Mouse (Mus musculus) testis, adult 2 months (tissue): ENCODE data around the gene Gm9857. TPM values are rescaled to one million over a fixed set of nuclear protein-coding genes. Genes with fewer than 3 reads are reported as not detected.

Experiments
- H3K27ac ChIP-seq: fragments of 200-500 bp; 2 replicates; pipeline ENCODE4 v1.5.1; 2012; ENCODE audit warnings: low read depth, low read length; ENCODE audit not compliant: control insufficient read depth, insufficient read depth
- H3K27me3 ChIP-seq: fragments of 200-500 bp; 2 replicates; pipeline ENCODE4 v1.6.1; 2012; ENCODE audit warnings: mild to moderate bottlenecking, low read length, moderate library complexity; ENCODE audit not compliant: control insufficient read depth, insufficient read depth
- H3K36me3 ChIP-seq: fragments of 200-500 bp; 2 replicates; pipeline ENCODE4 v1.6.1; 2012; ENCODE audit warnings: mild to moderate bottlenecking, low read length; ENCODE audit not compliant: control insufficient read depth, insufficient read depth
- H3K4me1 ChIP-seq: fragments of 200-500 bp; 2 replicates; pipeline ENCODE4 v1.6.1; 2012; ENCODE audit warnings: low read length; ENCODE audit not compliant: control insufficient read depth, insufficient read depth
- H3K4me3 ChIP-seq: fragments of 200-500 bp; 2 replicates; pipeline ENCODE4 v1.5.1; 2012; ENCODE audit warnings: low read depth, mild to moderate bottlenecking, low read length, moderate library complexity, mixed read lengths; ENCODE audit not compliant: control insufficient read depth
- CTCF ChIP-seq: fragments of 200-500 bp; IDR thresholded peaks from 2 replicates; pipeline ENCODE4 v1.5.1; 2012; ENCODE audit warnings: low read depth, mild to moderate bottlenecking, inconsistent platforms, low read length, moderate library complexity; ENCODE audit not compliant: control insufficient read depth, insufficient read depth, insufficient replicate concordance
- POLR2A ChIP-seq: fragments of 200-500 bp; IDR thresholded peaks from 2 replicates; pipeline ENCODE4 v1.6.1; 2012; ENCODE audit warnings: low read depth, mild to moderate bottlenecking, inconsistent platforms, low read length, moderate library complexity; ENCODE audit not compliant: control insufficient read depth
- polyA plus RNA-seq: library from polyadenylated mRNA; depleted of rRNA; stranded (reverse); fragments of >200 nt; gene quantifications from 2 replicates; pipeline ENCODE4 v1.2.3, GENCODE M21; 2012

Gene Gm9857
- polyA plus RNA-seq, 1 experiment, result 26.9 TPM

DNA sequence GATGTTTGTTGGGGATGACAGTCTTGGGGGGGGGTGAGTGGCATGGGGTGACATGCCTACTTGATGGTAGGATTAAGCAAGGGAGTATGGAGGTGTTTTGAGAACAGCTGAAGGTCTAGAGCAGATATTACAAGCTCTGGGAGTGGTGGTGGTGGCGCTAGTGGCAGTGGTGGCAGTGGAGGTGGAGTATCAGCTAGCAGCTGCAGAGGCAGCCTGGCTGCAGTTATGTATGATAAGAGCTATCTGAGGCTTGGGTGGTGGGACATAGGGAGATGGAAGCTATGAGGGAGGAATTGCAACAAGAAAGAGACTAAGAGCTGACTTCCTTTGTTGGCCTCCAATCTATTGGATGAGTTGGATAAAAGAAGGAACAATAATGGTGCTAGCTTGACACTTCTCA lies 18.4 kb downstream of the Gm9857 start:
- no peak for TF ChIP-seq CTCF
- TF ChIP-seq POLR2A, result no peak
- no peaks in the 10 kb centered on the region for H3K36me3 ChIP-seq
- no peaks in the 10 kb centered on the region for H3K4me1 ChIP-seq
- no peak overlapping the region for H3K4me3 ChIP-seq
- H3K27me3 ChIP-seq, result no peaks in the 10 kb centered on the region
- H3K27ac ChIP-seq, result no peak overlapping the region

DNA sequence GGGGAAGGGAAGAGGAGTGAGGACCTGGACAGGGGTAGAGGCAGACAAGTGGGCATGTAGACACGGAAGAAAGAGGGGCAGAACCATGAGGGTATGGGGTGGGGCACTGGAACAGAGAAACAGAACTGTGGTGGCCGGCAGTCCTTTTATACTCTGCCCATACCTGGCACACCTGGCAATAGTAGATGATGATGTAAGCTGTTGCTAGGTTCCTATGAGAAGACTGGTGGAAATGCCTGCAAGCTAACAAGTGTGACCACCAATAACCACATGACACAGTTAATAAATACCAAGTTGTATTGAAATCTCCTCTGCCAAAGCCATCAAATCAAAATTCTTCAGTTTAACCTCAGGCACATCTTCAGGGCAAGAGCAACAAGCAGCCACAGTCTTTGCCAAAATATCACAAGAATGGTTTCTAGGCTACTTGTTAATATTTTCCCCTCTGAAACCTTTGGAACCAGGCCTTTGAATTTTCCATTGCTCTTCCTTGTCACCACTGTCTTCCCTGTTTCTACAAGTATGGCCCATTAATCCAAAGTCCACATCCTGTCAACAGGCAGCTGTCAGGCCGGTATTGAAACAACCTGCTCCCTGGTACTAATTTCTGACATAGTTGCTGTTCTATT lies 19.7 kb downstream of the Gm9857 start:
- Histone ChIP-seq H3K27me3 (no peaks in the 10 kb centered on the region), H3K36me3 (no peaks in the 10 kb centered on the region), H3K27ac (no peak overlapping the region), H3K4me3 (no peak overlapping the region), H3K4me1 (no peaks in the 10 kb centered on the region)
- TF ChIP-seq CTCF, result no peak
- no peak for TF ChIP-seq POLR2A

GRCm38 (mm10) chr3:108918852-108919251 lies 21.4 kb downstream of the Gm9857 start:
- no peak overlapping the region for H3K27ac ChIP-seq
- H3K27me3 ChIP-seq, result no peaks in the 10 kb centered on the region
- peaks cover 6% of the 10 kb centered on the region for H3K4me1 ChIP-seq
- H3K4me3 ChIP-seq, result no peak overlapping the region
- no peaks in the 10 kb centered on the region for H3K36me3 ChIP-seq
- TF ChIP-seq POLR2A (no peak), CTCF (no peak)

GRCm38 (mm10) chr3:108917986-108918385 lies 22.3 kb downstream of the Gm9857 start:
- Histone ChIP-seq H3K27ac (no peak overlapping the region), H3K4me1 (peaks cover 12% of the 10 kb centered on the region), H3K27me3 (no peaks in the 10 kb centered on the region), H3K4me3 (no peak overlapping the region), H3K36me3 (no peaks in the 10 kb centered on the region)
- TF ChIP-seq POLR2A, result no peak
- TF ChIP-seq CTCF, result no peak

DNA sequence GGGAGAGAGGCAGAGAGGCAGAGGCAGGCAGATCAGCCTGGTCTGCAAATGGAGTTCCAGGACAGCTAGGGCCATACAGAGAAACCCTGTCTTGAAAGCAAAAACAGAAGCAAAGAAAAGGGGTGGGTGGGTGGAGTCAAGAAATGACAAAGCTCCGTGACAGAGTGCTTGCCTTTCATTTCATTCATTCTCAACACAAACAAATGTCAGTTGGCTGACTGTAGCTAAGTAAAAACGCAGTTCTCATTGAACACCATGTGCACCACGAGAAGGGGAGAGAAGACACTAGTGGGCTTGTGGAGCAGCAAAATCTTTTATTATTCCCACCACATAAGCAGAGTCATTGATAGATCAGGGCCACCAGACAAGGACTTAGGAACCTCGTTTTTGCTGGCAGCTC lies 23.4 kb downstream of the Gm9857 start:
- Histone ChIP-seq H3K4me1 (peaks cover 12% of the 10 kb centered on the region), H3K4me3 (no peak overlapping the region), H3K27ac (no peak overlapping the region), H3K36me3 (no peaks in the 10 kb centered on the region), H3K27me3 (no peaks in the 10 kb centered on the region)
- TF ChIP-seq CTCF (no peak), POLR2A (no peak)

DNA sequence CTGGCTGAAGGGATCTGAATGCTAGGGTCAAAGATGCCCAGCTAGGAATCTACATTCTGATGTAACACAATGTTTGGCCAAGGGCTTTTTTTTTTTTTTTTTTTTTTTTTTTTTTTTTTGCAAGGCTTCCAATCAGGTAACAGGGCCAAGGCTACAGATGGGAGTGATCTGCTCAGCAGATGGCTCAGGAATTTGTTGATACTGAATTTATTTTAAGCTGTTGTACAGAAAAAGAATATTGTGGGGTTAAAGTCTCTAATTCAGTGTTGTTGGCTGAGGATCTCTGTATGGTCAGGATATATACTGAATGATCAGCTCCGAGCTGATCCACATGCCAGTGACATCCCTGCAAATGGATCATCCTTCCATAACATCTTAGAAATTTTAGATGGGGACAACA lies 24.2 kb downstream of the Gm9857 start:
- peaks cover 12% of the 10 kb centered on the region for H3K4me1 ChIP-seq
- H3K4me3 ChIP-seq, result no peak overlapping the region
- H3K27me3 ChIP-seq, result no peaks in the 10 kb centered on the region
- TF ChIP-seq POLR2A (no peak), CTCF (no peak)
- H3K27ac ChIP-seq, result no peak overlapping the region
- no peaks in the 10 kb centered on the region for H3K36me3 ChIP-seq

GRCm38 (mm10) chr3:108911548-108912413 lies 28.5 kb downstream of the Gm9857 start, which contains the start of gene Prpf38b:
Gene Prpf38b, minus strand, starts transcription at chr3:108911727.
- Histone ChIP-seq H3K4me3 (peak within 1 kb of the TSS; percentile 96), H3K4me1 (peaks cover 20% of the 10 kb centered on the region), H3K36me3 (no peaks in the 10 kb centered on the region; the same call in 1 of the 2 replicates), H3K27me3 (no peaks in the 10 kb centered on the region), H3K27ac (peak within 1 kb of the TSS; percentile 96)
- TF ChIP-seq POLR2A (peak; percentile 96), CTCF (0 out of 2 replicates have a peak, but pooled peaks have one; percentile 12)
